Mouse (Mus musculus) stomach, embryonic 15.5 days (tissue): ENCODE measurements around the gene Bag6. TPM values are rescaled to one million over a fixed set of nuclear protein-coding genes. Genes with fewer than 3 reads are reported as not detected.

Experiments used
- ATAC-seq: fragments of 200-750 bp; cut with Nextera tagmentation; 2 replicates; pipeline ENCODE4 v1.8.0; 2017; ENCODE audit warnings: low read depth, moderate number of reproducible peaks, moderate TSS enrichment; ENCODE audit not compliant: insufficient read depth, low FRiP score
- H3K27ac ChIP-seq: fragments of 300-500 bp; sonication (generic); 2 replicates; pipeline ENCODE4 v1.5.1; 2015; ENCODE audit warnings: mild to moderate bottlenecking, inconsistent platforms
- H3K27me3 ChIP-seq: fragments of 300-500 bp; sonication (generic); replicated peaks from 2 replicates; pipeline ENCODE4 v1.6.1; 2015; ENCODE audit warnings: inconsistent platforms
- H3K36me3 ChIP-seq: fragments of 300-500 bp; sonication (generic); 2 replicates; pipeline ENCODE4 v1.6.1; 2015; ENCODE audit warnings: inconsistent platforms
- H3K4me1 ChIP-seq: fragments of 300-500 bp; sonication (generic); 2 replicates; pipeline ENCODE4 v1.6.1; 2015; ENCODE audit warnings: inconsistent platforms
- H3K4me2 ChIP-seq: fragments of 300-500 bp; sonication (generic); 2 replicates; pipeline ENCODE4 v1.6.1; 2015; ENCODE audit warnings: mild to moderate bottlenecking, inconsistent platforms
- H3K4me3 ChIP-seq: fragments of 300-500 bp; sonication (generic); replicated peaks from 2 replicates; pipeline ENCODE4 v1.5.1; 2015; ENCODE audit warnings: inconsistent platforms
- H3K9ac ChIP-seq: fragments of 300-500 bp; sonication (generic); 2 replicates; pipeline ENCODE4 v1.6.1; 2015; ENCODE audit warnings: inconsistent platforms
- H3K9me3 ChIP-seq: fragments of 300-500 bp; sonication (generic); 2 replicates; pipeline ENCODE4 v1.6.1; 2016; ENCODE audit warnings: inconsistent platforms
- WGBS: fragments of 180-500 bp; shearing (Covaris S2); methylation state at CpG from one replicate; pipeline ENCODE4 v1.1.7; 2015; 5-methylcytosine and 5-hydroxymethylcytosine counted together
- polyA plus RNA-seq: library from polyadenylated mRNA; unstranded; fragments of >200 nt; fragmentation: Nextera tagmentation; extraction: Ambion mirVana; gene quantifications from 2 replicates; pipeline ENCODE4 v1.2.1, GENCODE M21; 2015

Gene Bag6
- polyA plus RNA-seq, 1 experiment from 2014 or later = 42.2 TPM

DNA sequence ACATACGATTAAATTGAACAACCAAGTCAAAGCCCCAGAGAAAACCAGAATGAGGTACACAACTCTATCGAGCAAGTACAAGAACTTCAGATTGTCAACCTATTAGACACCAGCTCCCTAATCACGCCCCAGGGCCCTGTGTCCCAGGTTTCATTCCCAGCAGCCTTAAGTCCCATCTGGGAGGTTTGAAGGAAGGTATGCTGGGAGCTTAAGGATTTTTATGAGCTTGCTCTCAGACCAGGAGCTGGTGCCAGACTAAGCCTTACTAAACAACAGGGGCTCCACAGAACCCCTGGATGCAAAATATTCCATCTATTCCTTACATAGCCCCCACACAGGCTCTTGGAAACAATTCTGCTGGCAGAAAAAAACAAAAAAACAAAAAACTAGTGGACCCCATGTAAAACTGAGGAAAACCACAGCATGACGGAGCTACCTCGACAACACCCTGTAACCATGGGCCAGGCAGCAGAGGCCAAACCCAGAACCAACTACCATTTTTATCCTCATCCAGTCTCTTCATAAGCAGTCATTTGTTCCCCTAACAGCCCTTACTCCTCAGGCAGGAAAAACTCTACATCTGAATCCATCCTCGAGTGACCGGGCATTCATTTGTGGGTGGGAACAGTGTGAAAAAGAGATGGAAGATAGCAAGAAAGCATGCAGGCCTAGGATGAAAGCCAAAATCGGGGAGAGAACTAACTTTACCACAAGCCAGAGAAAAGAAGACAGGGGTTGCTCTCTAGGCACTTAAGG lies 28.5 kb downstream of the Bag6 start:
- no peak for ATAC-seq
- 8% methylated on average over 8 of the region's 8 CpGs for WGBS
- H3K27ac ChIP-seq = peak overlapping the region; percentile 94
- H3K9me3 ChIP-seq = no peaks in the 10 kb centered on the region
- peak overlapping the region; percentile 76 for H3K4me2 ChIP-seq
- H3K4me3 ChIP-seq = peak overlapping the region; percentile 100
- H3K9ac ChIP-seq = peak overlapping the region; percentile 100
- peaks cover 16% of the 10 kb centered on the region for H3K4me1 ChIP-seq
- peaks cover 35% of the 10 kb centered on the region for H3K36me3 ChIP-seq
- no peaks in the 10 kb centered on the region for H3K27me3 ChIP-seq

DNA sequence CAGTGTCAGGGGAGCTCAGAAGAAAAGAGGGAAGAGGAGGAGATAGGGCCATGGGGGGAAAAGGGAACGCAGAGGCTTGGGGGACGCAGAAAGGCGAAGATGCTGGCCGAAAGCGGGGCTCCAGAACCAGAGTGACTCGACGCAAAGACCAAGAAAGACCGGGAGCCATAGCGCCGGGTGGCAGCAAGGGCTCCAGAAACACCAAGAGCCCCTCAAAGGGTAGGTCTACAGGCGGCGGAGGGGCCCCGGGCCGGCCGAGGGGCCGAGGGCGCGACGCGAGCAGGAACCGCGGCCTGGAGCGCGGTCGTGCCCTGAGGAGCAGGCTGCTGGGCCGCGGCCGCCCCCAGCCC lies 29.2 kb downstream of the Bag6 start:
- Histone ChIP-seq H3K27ac (peak overlapping the region; percentile 94), H3K4me3 (peak overlapping the region; percentile 100), H3K27me3 (no peaks in the 10 kb centered on the region), H3K4me2 (peak overlapping the region; percentile 76), H3K9me3 (no peaks in the 10 kb centered on the region), H3K4me1 (peaks cover 16% of the 10 kb centered on the region), H3K36me3 (peaks cover 29% of the 10 kb centered on the region), H3K9ac (peak overlapping the region; percentile 100)
- under 1% methylated on average over 28 of the region's 28 CpGs for WGBS
- no peak for ATAC-seq

DNA sequence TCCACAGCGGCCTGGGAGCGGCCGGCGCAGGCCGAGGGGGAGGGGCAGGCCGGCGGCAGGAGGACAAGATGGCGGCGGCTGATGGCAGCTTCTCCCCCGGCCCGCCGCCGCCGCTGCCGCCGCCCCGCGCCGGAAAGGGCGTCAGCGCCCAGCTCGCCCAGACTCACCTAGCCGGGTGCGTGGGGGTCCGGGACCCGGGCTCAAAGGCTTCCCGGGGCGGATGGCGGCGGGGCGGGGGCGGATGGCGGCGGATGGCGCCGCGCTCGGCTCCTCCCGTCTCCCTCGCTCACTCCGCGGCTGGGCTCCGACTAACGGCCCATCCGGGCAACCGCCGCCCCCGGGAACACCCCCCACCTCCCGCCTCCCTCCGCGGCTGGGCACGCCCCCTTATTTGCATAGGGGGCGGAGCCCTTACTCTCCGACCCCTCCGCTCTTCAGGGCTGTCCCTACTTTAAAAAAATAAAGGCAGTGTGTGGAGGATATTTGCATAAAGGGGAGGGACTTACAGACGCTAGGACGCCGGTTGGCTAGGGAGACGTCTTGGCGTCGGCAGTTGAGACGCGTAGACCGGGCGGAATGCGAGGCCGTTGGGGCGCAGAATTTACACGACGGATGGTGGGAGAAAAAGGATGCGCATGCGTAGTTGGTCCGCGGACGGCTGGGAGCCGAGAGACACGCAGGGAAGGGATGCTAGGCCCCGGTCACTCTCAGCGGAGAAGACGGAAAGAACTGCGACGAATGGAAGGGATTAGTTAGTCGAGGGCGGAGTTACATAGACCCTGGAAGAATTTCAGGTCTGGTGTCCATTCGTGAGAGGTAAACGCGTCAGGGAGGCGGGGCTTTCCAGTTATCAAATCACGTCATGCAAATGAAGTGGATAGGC lies 29.8 kb downstream of the Bag6 start, which contains the start of gene Prrc2a:
Gene Prrc2a, minus strand, starts transcription at position 330 of the 883 bp plus-strand sequence.
- under 1% methylated on average over 73 of the region's 89 CpGs for WGBS
- Histone ChIP-seq H3K4me3 (peak within 1 kb of the TSS; percentile 100), H3K27ac (peak within 1 kb of the TSS; percentile 100), H3K27me3 (no peaks in the 10 kb centered on the region), H3K4me1 (peaks cover 16% of the 10 kb centered on the region), H3K9me3 (no peaks in the 10 kb centered on the region), H3K9ac (peak within 1 kb of the TSS; percentile 100), H3K36me3 (peaks cover 23% of the 10 kb centered on the region), H3K4me2 (peak within 1 kb of the TSS; percentile 76)
- ATAC-seq = peak; percentile 97

DNA sequence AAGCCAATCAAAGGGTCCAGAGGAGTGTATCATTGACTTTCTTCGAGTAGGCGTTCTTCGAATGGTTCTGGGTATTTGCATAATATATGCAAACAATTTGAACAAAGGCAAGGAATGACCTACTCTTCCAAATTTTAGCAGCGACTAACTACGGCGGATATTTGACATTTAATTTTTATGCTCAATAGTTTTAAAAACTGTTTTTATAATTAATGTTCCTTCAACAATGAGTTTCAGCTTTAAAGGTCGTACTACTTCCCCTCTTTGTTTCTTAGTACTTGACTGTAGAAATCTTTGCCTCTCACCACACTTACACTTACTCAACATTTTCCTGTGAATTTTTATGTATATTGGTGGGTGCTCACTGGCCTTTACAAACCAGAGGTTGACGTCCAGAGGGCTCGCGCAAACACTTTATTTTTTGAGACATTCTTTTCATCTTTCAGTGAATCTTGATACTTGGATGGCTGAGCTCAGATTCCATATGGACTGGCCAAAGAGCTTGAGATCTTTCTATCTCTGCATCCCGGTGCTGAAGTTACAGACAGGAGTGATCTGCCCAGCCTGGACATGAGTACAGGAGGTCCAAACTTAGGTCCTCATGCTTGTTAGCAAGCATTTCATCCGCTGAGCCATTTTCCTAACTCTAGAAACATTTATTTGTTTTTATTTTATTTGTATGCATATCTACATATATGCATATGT lies 30.6 kb downstream of the Bag6 start:
- Histone ChIP-seq H3K27me3 (no peaks in the 10 kb centered on the region), H3K4me1 (peaks cover 16% of the 10 kb centered on the region), H3K4me3 (peak overlapping the region; percentile 100), H3K36me3 (peaks cover 15% of the 10 kb centered on the region), H3K27ac (peak overlapping the region; percentile 100), H3K9ac (0 out of 2 replicates have a peak overlapping the region, but pooled peaks have one; percentile 17), H3K9me3 (no peaks in the 10 kb centered on the region), H3K4me2 (peak overlapping the region; percentile 56)
- ATAC-seq = no peak
- WGBS = 17% methylated on average over 12 of the region's 12 CpGs

DNA sequence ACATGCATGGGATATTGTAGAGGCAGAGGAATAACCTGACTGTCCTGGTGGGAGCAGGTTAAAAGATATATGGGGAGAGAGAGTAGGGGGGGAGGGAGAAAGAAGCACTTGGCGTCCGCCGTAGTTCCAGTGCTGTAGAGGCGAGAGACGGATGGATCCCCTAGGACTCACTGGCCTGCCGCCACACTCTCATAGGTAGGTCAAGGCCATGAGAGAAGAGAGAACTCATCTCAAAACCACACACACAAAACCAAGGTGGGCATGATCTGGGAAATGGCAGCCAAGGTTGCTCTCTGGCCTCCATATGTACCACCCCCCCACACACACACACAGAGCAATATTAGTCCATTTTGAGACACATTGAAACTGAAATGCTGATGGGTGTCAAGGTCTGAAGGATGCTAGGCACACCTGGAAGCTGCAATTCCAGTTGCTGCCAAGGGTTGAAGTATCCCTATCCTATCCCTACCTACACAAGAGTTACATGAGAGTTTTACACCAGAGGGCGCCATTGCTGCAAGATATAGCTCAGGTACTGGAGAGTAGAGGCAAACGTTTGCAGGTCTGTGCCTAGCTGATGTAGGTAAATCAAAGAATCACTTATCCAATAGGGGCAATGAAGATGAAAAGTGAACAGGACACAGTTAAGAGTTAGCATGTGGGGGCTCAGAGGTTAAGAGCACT lies 31.5 kb downstream of the Bag6 start:
- no peaks in the 10 kb centered on the region for H3K9me3 ChIP-seq
- H3K27me3 ChIP-seq = no peaks in the 10 kb centered on the region
- no peak overlapping the region for H3K4me3 ChIP-seq
- 64% methylated on average over 8 of the region's 8 CpGs for WGBS
- H3K9ac ChIP-seq = no peak overlapping the region
- peaks cover 7% of the 10 kb centered on the region; the same call in 1 of the 2 replicates for H3K36me3 ChIP-seq
- no peak for ATAC-seq
- peaks cover 16% of the 10 kb centered on the region for H3K4me1 ChIP-seq
- 0 out of 2 replicates have a peak overlapping the region, but pooled peaks have one; percentile 100 for H3K27ac ChIP-seq
- H3K4me2 ChIP-seq = peak overlapping the region; percentile 56

DNA sequence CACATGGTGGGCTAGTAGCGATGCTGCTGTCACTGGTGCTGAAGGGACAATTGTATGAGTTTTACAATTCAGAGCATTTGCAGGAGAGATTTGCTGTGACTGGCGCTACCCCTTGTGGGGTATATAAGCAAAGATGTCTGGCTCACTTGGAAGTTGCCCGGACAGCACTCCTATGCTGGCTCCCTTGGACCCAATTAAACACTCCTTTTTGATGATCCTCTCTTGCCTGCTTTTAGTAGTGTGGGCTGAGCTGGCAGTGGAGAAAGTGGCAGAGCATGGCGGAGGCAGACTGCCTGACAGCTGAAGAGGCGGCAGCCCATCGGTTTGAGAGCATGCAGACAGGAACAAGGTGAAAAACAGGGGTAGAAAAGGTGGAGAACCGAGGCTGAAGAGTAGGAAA lies 32.8 kb downstream of the Bag6 start:
- Histone ChIP-seq H3K9me3 (no peaks in the 10 kb centered on the region), H3K4me2 (no peak overlapping the region), H3K4me1 (peaks cover 13% of the 10 kb centered on the region), H3K9ac (no peak overlapping the region), H3K36me3 (no peaks in the 10 kb centered on the region), H3K4me3 (no peak overlapping the region), H3K27me3 (no peaks in the 10 kb centered on the region), H3K27ac (no peak overlapping the region)
- WGBS = 89% methylated on average over 7 of the region's 7 CpGs
- no peak for ATAC-seq

DNA sequence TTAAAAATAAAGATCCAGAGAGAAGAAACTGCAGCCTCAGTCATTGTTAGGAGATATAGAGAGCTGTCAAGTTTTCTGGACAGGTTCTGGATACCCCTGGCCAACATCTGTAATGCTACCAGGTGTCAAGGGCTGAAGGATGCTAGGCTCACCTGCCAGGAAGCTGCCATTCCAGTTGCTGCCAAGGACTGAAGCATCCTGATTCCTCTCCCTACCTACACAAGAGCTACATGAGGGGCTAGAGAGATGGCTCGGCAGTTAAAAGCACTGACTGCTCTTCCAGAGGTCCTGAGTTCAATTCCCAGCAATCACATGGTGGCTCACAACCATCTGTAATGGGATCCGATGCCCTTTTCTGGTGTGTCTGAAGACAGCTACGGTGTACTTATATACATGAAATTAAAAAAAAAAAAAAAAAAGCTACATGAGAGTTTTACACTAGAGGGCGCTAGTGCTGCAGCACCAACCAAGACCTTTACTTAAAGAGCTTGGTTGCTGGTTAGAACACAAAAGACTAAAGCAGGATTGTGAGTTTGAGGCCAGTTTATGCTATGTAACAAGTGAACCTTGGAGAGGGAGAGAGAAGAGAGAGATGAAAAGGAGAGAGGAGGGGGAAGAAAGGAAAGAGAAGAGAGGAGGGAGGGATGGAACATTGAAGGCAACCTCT lies 33.7 kb downstream of the Bag6 start:
- Histone ChIP-seq H3K4me2 (no peak overlapping the region), H3K9ac (no peak overlapping the region), H3K27me3 (no peaks in the 10 kb centered on the region), H3K4me1 (peaks cover 13% of the 10 kb centered on the region), H3K9me3 (no peaks in the 10 kb centered on the region), H3K4me3 (no peak overlapping the region), H3K36me3 (no peaks in the 10 kb centered on the region), H3K27ac (no peak overlapping the region)
- WGBS = 15% methylated on average over 4 of the region's 4 CpGs
- no peak for ATAC-seq

DNA sequence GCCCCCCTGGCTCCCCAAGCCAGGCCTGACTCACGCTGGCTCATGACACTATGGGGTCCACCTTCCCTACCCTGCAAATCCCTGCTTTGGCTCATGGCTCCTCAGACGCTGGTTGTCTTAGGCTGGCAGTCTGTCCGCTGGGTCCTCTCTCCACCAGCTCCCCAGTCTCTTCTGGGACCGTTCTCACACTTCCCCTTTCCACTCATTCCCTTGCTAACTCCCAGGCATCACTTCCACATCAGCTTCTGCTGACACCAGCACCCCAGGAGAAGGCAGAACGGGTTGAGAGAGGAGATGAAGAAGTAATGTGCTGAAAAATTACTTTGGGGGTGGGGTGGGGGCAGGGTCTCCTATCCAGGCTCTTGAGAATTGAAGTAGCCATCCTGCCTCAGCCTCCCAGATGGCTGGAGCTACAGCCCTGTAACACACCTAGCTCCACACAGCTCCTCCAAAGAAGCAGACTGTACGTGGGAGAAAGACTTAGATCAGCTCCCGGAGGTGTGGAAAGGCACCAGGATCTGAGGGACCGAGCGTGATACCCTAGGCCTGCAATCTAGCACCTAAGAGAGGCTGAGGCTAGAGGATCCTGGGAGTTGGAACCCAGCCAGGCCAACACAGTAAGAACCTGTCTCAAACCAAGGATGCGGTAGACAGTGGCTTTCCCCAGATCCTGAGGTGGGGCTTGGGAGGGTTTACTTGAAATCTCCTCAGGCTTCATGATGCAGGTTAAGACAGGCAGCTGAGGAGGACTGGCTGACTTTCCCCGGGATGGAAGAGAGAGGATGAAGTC lies 37.7 kb downstream of the Bag6 start:
- no peaks in the 10 kb centered on the region for H3K4me1 ChIP-seq
- WGBS = 65% methylated on average over 11 of the region's 11 CpGs
- no peak overlapping the region for H3K4me3 ChIP-seq
- no peak overlapping the region for H3K9ac ChIP-seq
- H3K27me3 ChIP-seq = no peaks in the 10 kb centered on the region
- H3K4me2 ChIP-seq = no peak overlapping the region
- H3K36me3 ChIP-seq = no peaks in the 10 kb centered on the region
- H3K9me3 ChIP-seq = no peaks in the 10 kb centered on the region
- H3K27ac ChIP-seq = no peak overlapping the region
- ATAC-seq = no peak

DNA sequence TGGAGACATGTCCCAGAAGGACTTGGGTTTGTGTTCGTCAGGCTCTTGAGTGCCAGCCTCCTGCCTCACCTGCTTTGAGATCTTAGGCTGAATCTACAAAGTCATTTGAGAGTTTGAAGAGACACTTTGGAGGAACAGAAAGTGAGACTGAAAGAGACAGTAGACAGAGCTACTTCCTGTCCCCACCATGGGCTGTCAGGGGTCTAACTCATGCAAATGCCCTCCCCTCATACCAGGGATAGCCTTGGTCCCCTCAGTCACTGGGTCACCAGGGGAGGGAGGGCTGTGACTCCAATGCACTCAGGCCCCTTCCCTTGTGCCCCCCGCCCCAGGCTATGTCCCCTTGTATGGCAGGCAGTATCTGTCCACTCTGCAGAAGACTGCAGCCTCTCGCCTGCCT lies 38.4 kb downstream of the Bag6 start:
- no peak overlapping the region for H3K4me2 ChIP-seq
- no peaks in the 10 kb centered on the region for H3K4me1 ChIP-seq
- H3K27ac ChIP-seq = no peak overlapping the region
- H3K4me3 ChIP-seq = no peak overlapping the region
- no peaks in the 10 kb centered on the region for H3K9me3 ChIP-seq
- no peaks in the 10 kb centered on the region for H3K36me3 ChIP-seq
- H3K9ac ChIP-seq = no peak overlapping the region
- 77% methylated on average over 3 of the region's 3 CpGs for WGBS
- ATAC-seq = no peak
- no peaks in the 10 kb centered on the region for H3K27me3 ChIP-seq

DNA sequence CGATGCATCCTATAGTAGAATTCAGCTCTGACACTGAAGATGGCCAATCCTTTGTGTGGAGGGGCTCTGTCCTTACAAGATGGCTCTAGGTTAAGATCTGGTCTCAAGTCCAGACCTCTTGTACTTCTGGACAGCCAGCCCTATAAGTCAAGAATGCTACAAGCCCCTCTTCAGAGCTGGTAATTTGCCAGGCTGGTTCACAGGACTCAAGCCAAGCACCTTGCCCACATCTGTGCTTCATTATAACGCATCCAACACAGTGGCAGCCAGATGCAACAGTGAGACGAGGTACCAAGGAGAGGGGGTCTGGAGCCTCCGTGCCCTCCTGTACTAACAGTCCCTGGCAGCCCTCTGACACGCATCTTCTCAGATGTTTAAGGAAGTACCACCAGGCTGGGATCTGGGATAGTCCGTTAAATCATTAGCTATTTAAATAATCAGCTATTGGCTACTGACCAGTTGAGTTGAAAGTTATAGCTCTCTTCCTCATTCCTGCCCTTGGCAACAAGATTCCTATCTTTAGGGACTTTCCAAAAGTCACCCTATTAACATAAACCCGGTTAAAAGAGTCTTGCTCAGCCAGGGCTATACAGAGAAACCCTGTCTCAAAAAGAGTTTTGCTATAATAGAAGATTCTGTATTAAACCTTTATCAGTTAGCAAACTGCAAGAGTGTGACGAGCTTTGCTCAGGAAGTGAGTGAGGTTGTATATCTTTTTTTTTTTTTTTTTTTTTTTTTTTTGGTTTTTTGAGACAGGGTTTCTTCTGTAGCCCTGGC lies 39.4 kb downstream of the Bag6 start:
- no peak overlapping the region for H3K4me3 ChIP-seq
- no peak overlapping the region for H3K4me2 ChIP-seq
- 59% methylated on average over 8 of the region's 8 CpGs for WGBS
- H3K27me3 ChIP-seq = no peaks in the 10 kb centered on the region
- no peak for ATAC-seq
- no peaks in the 10 kb centered on the region for H3K9me3 ChIP-seq
- no peaks in the 10 kb centered on the region for H3K36me3 ChIP-seq
- H3K4me1 ChIP-seq = no peaks in the 10 kb centered on the region
- H3K9ac ChIP-seq = no peak overlapping the region
- H3K27ac ChIP-seq = no peak overlapping the region
